In the genomic region with DNA sequence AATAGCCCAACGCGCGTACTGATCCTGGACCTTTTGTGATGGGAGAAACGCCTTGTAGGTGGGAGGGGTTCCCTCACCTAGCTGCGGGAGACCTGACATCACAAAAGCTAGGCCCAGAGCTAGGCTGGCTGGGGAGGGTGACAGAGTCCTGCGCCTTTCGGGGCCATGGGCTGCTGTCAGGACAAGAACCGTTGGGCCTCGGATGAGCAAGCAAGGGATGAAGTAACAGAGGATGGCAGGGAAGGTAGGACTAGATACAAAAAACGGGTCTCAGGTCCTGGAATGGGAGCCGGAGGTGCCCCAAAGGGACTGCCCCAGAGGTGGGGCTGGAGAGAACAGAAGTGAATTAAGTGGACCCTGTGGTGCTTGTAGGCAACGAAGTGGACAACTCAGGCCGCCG, we compare ENCODE assay signal across 9 mouse cellular contexts. TPM values are rescaled to one million over a fixed set of nuclear protein-coding genes. Genes with fewer than 3 reads are reported as not detected.
DNase-seq lines count a peak whose midpoint lies in the region; ATAC-seq and TF ChIP-seq lines count a peak whose summit lies in the region.
"Had no signal": no experiment of that assay in that cellular context is flagged by ENCODE, and none has a peak within 500 bp of the region (broad histone marks: within the 10 kb centered on the region; RNA-seq: fewer than 3 reads in every experiment).

Gene 1700092M07Rik (plus strand): TSS at position 116 of the 400 bp plus-strand sequence.

- peak; percentile 26 for DNase-seq in gastrocnemius, adult 2 months
- no peak for DNase-seq in gastrocnemius, postnatal 10 days
- no peak for DNase-seq in adrenal gland, postnatal 36 days
- DNase-seq in right cerebral cortex, postnatal 36 days (ENCODE audit: low spot score in 2 of 2) = no peak

- H3K36me3 ChIP-seq in E14TG2a.4 (ENCODE audit: insufficient read depth, low read length) = peaks cover 72% of the 10 kb centered on the region
- peaks cover 62% of the 10 kb centered on the region for H3K36me3 ChIP-seq in forebrain, embryonic 13.5 days (ENCODE audit: poor library complexity, severe bottlenecking)
- H3K36me3 ChIP-seq in limb, embryonic 15.5 days = peaks cover 63% of the 10 kb centered on the region
- H3K36me3 ChIP-seq in stomach, embryonic 16.5 days (ENCODE audit: control insufficient read depth, insufficient read depth, low read length) = peaks cover 24% of the 10 kb centered on the region

- H3K27ac ChIP-seq in gastrocnemius, adult 2 months = peak within 1 kb of the TSS; percentile 99
- peak within 1 kb of the TSS; percentile 94 for H3K27ac ChIP-seq in forebrain, embryonic 13.5 days
- peak within 1 kb of the TSS; percentile 99 for H3K27ac ChIP-seq in limb, embryonic 15.5 days
- peak within 1 kb of the TSS; percentile 98 for H3K27ac ChIP-seq in stomach, embryonic 16.5 days (ENCODE audit: low read length)

- WGBS in forebrain, embryonic 13.5 days = 62% methylated on average over 14 of the region's 14 CpGs
- WGBS in limb, embryonic 15.5 days = 66% methylated on average over 14 of the region's 14 CpGs
- 62% methylated on average over 14 of the region's 14 CpGs for WGBS in stomach, embryonic 16.5 days

- peak within 1 kb of the TSS; percentile 74 for H3K4me3 ChIP-seq in gastrocnemius, adult 2 months
- H3K4me3 ChIP-seq in E14TG2a.4 (replicated peaks; ENCODE audit: low read length) = peak within 1 kb of the TSS; percentile 93
- peak within 1 kb of the TSS; percentile 97 for H3K4me3 ChIP-seq in forebrain, embryonic 13.5 days
- peak within 1 kb of the TSS; percentile 88 for H3K4me3 ChIP-seq in limb, embryonic 15.5 days
- peak within 1 kb of the TSS; percentile 81 for H3K4me3 ChIP-seq in stomach, embryonic 16.5 days (replicated peaks; ENCODE audit: low read length)

- H3K27me3 ChIP-seq in E14TG2a.4 (ENCODE audit: insufficient read depth, low read length) = no peaks in the 10 kb centered on the region
- H3K27me3 ChIP-seq in forebrain, embryonic 13.5 days = no peaks in the 10 kb centered on the region
- no peaks in the 10 kb centered on the region for H3K27me3 ChIP-seq in limb, embryonic 15.5 days
- no peaks in the 10 kb centered on the region for H3K27me3 ChIP-seq in stomach, embryonic 16.5 days (ENCODE audit: control insufficient read depth, insufficient read depth, low read length)

- intact Hi-C loops in gastrocnemius, adult 2 months (cut with DNase I) = loop anchor here (2.0 kb wide), 1 partner anchor 16 kb away; the partner anchor contains the start of gene Nxf1

- TF ChIP-seq CTCF in gastrocnemius, adult 2 months (IDR thresholded peaks at IDR 0.05) = no peak
- TF ChIP-seq CTCF in E14TG2a.4 (conservative IDR thresholded peaks at IDR 0.05; ENCODE audit: low read length) = no peak

- H3K9me3 ChIP-seq in E14TG2a.4 (ENCODE audit: low read length) = no peaks in the 10 kb centered on the region
- no peaks in the 10 kb centered on the region for H3K9me3 ChIP-seq in forebrain, embryonic 13.5 days (replicated peaks)
- H3K9me3 ChIP-seq in limb, embryonic 15.5 days = no peaks in the 10 kb centered on the region
- no peaks in the 10 kb centered on the region for H3K9me3 ChIP-seq in stomach, embryonic 16.5 days (replicated peaks; ENCODE audit: control insufficient read depth, low read length)

- H3K4me2 ChIP-seq in forebrain, embryonic 13.5 days = peak within 1 kb of the TSS; percentile 98
- peak within 1 kb of the TSS; percentile 45 for H3K4me2 ChIP-seq in limb, embryonic 15.5 days
- H3K4me2 ChIP-seq in stomach, embryonic 16.5 days (ENCODE audit: low read depth, low read length) = peak within 1 kb of the TSS; percentile 59

- H3K9ac ChIP-seq in forebrain, embryonic 13.5 days = peak within 1 kb of the TSS; percentile 90
- H3K9ac ChIP-seq in limb, embryonic 15.5 days = peak within 1 kb of the TSS; percentile 90
- H3K9ac ChIP-seq in stomach, embryonic 16.5 days (ENCODE audit: low read length) = peak within 1 kb of the TSS; percentile 82

- no peak for ATAC-seq in forebrain, embryonic 13.5 days
- no peak; the same call in 1 of the 2 replicates for ATAC-seq in limb, embryonic 15.5 days (ENCODE audit: insufficient number of reproducible peaks, low FRiP score, low TSS enrichment, low read depth)
- ATAC-seq in stomach, embryonic 16.5 days (ENCODE audit: insufficient read depth, low FRiP score) = no peak

- H3K4me1 ChIP-seq in E14TG2a.4 (replicated peaks; ENCODE audit: low read depth, low read length) = peaks cover 59% of the 10 kb centered on the region
- peaks cover 34% of the 10 kb centered on the region for H3K4me1 ChIP-seq in forebrain, embryonic 13.5 days
- H3K4me1 ChIP-seq in limb, embryonic 15.5 days = peaks cover 34% of the 10 kb centered on the region
- H3K4me1 ChIP-seq in stomach, embryonic 16.5 days (ENCODE audit: control insufficient read depth, insufficient read depth, low read length) = peaks cover 14% of the 10 kb centered on the region

RNA-seq across cellular contexts. Expression of gene 1700092M07Rik, which starts in this region (rescaled TPM):
- not detected for total RNA-seq in gastrocnemius, adult 2 months (2021)
- total RNA-seq in gastrocnemius, postnatal 10 days (2021) = under 1 TPM in 1 of 2 experiments, not detected in 1; 0.65 TPM
- 1.9 and 3.7 TPM in 2 replicates for polyA plus RNA-seq in forebrain, embryonic 13.5 days (2015; fragmentation: Nextera tagmentation; extraction: Ambion mirVana)
- polyA plus RNA-seq in limb, embryonic 15.5 days (2015; fragmentation: Nextera tagmentation; extraction: Ambion mirVana) = 1.7 and 2.3 TPM in 2 replicates
- polyA plus RNA-seq in stomach, embryonic 16.5 days (2015; fragmentation: Nextera tagmentation; extraction: Ambion mirVana) = 1.1 and 2.1 TPM in 2 replicates
- total RNA-seq in adrenal gland, postnatal 36 days (2021) = 1 to 10 TPM in 1 of 2 experiments, under 1 TPM in 1; 0.82 to 1.0 TPM
- total RNA-seq: hematopoietic stem cell, adult 5-6 weeks had no signal

Comparison
In these comparisons a context has a peak if more than half of its experiments do, and no peak if none do; other contexts are left out.
1. Peak in DNase-seq, H3K4me3 ChIP-seq and H3K27ac ChIP-seq in gastrocnemius, adult 2 months; RNA of the gene not detected or under 1 TPM.
2. H3K4me2 ChIP-seq: peak in every context shown above with its lines; median percentile 98 in forebrain, embryonic 13.5 days; 59 in stomach, embryonic 16.5 days; 45 in limb, embryonic 15.5 days.